Mouse (Mus musculus) retina, embryonic 14.5 days (tissue): ENCODE data around the gene Lrmda.

Experiments
- DNase-seq: peaks from one replicate; pipeline ENCODE4 v3.0.0-alpha.2; 2015; ENCODE audit warnings: low spot score

Gene Lrmda

GRCm38 (mm10) chr14:22413220-22413619 is 393.7 kb downstream of the Lrmda start:
- no peak for DNase-seq

GRCm38 (mm10) chr14:22417706-22418105 is 398.2 kb downstream of the Lrmda start:
- DNase-seq = no peak

DNA sequence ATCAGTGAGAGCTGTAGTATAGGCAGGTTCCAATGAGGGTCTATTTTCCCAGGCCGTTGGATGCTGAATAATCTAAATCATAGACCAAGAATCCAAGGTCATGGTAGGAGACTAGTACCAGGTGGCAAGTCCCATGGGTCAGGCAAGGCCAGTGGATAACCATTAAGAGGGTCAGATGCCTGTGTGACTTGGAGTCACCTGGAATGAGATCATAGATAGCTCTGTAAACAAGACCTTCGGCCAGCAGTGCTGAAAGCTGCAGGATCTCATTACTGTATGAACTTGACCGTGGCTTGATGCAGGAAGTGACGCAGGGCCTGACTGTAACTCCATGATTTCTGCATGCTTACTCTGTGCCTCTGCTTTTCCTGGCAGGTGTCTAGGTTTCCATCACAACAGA is 402.2 kb downstream of the Lrmda start:
- no peak for DNase-seq

DNA sequence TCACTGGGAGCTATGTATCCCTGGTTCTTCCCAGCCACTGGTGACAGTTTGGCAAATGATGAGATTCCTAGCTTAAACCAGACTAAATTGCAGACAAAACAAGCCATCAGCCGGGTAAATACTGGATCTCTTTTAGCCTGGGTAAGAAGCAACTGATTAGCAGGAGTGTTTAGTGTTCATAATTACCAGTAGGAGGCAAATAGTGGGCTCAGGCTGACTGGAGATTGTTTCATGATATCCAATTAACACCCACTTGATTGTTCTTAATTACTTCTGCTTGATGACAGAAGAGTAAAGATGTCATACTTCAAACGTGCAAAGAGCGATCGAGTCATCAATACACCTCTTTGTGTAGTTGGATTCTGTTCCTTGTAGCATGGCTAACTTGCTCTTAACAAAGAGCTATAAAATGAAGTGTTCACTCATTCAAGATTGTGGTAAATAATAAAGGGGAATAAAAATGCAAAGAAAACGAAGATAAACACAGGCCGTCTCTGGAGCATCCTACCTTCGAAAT is 405.6 kb downstream of the Lrmda start:
- DNase-seq = no peak

DNA sequence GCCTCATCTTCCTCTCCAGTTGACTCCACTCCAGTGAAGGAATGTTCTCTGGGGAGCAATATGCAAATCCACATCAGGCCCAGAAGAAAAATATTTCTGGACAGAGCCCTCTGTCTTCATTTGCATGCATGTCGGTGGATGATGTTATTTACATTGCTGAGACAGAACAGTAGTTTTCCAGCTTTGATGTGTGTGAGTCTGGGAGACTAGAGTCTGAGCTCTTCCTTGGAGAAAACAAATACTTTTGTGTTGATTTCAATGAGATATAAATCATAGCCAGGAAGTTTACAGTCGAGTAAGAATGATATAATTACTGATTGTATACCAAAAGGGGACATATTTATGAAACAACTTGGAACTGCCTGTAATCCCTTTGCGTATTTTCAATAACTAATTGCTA is 415.9 kb downstream of the Lrmda start:
- DNase-seq = no peak

DNA sequence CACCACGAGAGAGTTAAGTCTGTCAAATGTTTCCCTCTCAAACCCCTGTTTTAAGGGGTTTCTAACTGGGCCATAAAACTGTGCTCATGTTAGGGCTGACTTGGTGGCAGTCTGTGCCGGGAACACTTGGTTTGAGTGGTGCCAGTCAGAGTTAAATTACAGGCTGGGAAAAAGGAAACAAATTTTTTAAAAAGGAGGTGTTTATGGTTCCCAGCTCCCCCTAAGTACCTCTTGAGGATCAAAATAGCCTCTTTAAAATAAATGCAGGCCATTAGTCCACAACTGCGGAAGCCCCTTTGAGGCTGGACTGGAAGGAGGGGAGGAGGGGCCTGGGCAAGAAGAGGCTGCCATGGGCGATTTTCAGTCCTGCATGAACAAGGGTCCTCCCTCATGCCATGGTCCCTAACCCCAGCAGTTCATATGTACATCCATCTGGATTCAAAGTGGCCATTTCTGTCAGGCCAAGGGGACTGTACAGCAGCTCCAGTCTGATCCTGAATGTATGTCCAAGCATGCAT is 416.4 kb downstream of the Lrmda start:
- DNase-seq = no peak

DNA sequence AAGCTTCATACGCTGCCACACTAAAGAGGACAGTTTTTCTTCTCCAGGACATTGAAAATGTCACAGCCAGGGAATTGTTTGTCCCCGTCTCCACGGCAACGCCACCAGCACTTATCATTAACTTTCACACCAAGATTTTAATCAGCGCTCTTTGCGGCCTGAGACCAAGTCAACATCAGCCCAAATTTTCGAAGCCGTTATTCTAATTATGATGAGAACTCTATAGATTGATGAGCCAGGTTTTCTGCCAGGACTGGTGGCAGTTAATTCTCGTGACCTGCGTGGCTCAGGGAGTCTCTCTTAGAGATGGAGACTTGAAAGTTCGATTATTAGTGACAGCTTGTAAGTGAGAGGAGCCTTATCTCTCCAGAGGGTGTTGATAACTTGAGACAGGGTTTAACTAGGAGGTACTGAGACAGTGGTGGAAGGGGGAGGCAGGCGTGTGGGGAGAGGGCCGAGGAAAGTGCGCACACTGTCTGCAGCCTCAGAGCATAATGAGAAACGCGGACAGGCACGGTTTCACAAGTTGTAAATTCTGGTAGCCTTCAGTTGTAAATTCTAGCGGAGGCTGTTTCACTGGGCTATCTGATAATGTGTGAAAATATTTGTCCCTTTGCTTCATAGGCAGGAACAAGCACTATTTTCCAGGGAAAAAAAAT is 421.0 kb downstream of the Lrmda start:
- DNase-seq = peak; percentile 47

- no peak for DNase-seq
These were observed 422.4 kb downstream of the Lrmda start for GRCm38 (mm10) chr14:22441859-22442447.

DNA sequence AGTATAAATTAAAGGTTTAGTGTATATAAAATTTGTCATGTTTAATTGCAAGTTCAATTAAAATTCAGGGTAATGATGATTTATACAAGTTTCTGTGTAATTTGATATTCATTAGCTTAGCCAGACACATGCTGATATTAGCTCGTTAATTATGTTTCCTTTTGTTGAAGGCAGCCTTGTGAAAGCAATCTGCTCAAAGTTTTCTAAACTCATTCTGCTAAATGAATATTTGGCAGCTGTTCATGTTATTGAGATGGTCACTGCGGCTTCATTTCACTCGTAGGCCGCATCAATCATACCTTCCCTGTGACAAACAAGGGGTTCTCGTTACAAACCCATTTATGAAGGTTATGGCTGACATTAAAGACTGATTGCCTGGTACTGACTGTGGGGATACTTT is 423.2 kb downstream of the Lrmda start:
- peak; percentile 32 for DNase-seq

DNA sequence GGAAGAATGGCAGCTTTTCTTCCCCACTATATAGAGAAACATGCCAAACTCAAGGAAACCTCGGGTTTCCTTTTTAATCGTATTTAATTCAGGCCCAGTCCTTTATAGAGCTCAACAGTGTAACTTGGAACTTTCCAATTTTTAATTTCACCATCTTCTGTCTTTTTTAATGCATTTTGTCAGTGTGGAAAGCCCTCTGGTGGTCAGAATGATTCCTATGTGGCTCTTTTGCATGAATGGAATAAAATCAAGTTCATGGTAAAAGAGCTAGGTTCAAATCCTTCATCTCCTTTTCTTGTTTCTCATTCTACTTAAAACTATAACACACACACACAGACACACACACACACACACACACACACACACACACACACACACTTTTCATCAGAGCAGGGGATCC is 425.0 kb downstream of the Lrmda start:
- DNase-seq = no peak

DNA sequence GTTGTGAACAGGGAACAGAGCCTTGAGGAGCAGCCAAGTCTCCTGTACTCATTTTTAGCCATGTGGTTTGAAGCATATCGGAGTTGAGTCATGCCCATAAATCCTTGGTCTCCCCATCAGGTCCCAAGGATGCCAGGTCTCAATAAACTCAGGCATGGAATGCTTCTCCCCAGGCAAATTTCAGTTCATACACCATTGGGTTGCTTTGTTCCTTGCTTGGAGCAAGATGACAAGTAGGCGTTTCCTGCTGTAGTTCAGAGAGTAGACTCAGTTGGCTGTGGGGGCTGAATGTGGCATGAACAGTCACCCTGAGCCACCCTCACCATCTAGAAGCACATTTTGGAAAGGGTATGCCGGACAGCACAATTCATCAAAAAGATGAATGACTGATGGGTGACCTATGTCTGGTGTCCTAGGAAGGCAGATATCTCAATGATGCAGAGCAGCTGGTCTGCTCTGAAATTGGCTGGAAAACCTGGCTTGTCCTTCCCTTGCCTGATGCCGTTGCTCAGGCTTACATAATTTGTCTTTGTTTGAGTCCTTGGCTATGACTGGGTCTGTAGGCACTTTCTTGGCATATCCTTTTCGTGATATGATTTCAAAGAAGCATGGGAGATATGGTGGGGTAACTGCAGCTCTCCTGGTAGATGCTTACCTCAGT is 425.8 kb downstream of the Lrmda start:
- no peak for DNase-seq

DNA sequence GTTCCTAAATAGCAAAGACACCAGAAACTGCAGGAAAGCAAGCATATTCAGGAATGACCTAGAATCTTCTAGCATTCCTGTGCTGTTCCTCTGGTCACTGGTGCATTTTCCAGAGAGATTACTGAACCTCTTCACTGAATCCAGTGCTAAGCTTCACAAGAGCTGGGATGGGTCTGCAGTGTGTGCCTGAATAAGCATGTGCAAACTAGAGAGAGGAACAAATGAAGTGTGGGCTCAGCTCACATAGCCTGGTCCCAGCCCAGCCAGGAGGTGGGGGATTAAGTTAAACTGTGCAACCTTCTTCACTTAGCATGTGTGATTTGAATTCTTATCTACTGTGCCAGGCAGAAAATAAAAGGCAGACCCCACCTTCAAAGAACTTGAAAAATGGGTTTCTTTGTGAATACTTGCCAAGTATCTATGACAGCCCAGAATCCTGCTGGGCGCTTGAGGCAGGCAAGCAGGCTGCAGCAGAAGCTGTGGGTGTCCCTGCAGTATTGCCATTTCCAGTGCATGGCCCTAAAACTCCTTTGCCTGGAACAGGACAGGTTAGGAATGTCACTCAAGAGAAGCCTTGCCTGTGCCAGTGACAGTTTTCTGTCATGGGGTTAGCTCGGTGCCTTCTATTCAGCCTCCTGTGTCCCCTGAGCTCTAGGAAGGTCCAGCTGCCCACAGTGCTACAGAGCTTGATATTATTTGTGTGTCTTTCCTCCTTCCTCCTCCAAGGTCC is 426.5 kb downstream of the Lrmda start:
- no peak for DNase-seq

- DNase-seq = no peak
These were observed 432.1 kb downstream of the Lrmda start for GRCm38 (mm10) chr14:22451603-22452002.

DNA sequence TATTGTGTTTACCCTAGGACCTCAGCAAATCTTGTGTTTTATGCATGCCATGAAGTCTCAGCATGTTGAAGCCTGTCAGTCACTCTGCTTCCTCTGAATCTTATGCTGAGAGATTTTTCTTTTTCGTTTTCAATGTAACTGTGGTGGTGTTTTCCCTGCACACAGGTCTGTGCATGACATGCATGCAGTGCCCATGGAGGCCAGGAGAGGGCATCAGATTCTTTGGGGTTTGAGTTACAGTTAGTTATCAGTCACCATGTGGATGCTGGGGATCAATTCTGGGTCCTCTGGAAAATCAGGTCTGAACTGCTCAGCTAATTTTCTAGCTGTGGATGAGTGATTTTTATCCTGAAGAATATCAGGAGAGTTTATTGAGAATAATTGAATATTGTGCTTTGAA is 444.8 kb downstream of the Lrmda start:
- no peak for DNase-seq

DNA sequence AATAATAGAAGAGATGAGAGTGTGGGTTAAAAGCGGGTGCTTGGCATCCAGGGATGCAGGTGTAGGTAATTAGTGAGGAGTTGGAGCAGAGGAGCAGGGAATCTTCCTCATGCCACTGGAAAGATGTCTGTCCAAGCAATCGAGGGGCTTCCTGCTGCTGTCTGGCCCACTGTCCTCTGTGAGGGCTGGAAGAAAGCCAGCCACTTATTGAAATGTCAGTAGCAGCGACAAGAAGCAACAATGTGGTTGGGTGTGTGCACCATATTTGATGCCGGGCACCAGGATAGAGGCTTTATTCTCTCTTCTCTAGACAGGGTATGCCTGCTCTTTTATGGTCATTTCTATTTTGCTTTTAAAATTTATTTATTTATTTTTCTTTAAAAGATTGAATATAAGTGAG is 451.5 kb downstream of the Lrmda start:
- DNase-seq = no peak

DNA sequence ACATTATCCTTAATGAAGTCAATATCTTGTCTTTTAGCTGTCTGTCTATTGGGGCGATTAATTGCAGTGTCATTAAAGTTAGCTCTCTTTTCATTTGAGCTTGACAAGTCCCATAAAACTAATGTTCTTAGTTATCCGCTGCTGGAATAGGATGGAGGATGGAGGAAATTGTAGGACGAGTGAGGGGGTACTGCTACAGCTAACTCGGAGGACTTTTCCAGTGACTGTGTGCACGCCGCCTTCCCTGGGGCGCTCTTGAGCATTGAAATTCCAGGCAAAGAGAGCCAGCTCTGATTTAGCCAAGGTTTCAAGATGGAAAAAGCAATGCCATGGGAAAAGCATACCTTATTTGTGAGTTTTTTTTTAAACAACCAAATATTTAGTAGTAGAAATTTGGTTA is 453.9 kb downstream of the Lrmda start:
- no peak for DNase-seq

DNA sequence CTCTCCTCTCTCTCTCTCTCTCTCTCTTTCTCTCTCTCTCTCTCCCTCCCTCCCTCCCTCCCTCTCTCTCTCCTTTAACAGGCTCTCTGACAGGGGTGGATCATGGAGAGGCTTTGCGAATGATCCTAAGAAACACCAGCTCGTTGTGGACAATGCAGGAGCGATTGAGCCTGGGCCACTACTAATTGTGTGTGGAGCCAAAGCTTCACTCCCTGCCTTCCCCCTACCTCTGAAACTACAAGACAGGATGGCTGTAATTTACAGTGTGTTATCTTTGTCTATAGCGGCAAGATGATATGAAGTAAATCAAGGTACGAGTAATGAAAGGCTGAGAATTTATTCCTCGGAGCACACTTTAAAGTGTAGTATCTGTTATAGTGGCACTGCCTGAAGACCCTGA is 454.5 kb downstream of the Lrmda start:
- no peak for DNase-seq

GRCm38 (mm10) chr14:22493326-22493725 is 473.8 kb downstream of the Lrmda start:
- no peak for DNase-seq

GRCm38 (mm10) chr14:22494290-22494689 is 474.8 kb downstream of the Lrmda start:
- peak; percentile 26 for DNase-seq

DNA sequence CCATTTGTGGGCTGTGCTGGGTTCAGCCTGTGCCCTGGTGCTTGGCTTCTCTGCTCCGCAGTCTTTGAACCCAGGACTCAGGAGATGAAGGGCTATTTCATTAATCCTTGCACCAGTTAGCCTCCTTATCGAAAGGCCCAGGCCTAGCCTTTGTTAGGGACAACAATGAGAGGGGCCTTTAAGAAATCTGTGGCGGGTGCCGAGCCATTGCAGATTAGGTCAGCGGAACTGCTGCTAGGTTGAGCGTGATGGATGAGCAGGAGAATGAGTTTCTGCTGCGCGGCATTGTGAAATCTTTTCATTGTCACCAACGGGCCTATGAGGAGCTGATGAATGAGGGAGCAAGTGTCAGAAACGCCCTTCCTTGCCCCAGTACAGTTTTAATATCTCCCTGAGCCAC is 475.4 kb downstream of the Lrmda start:
- peak; percentile 80 for DNase-seq

GRCm38 (mm10) chr14:22495286-22495685 is 475.8 kb downstream of the Lrmda start:
- no peak for DNase-seq

- no peak for DNase-seq
These were observed 478.2 kb downstream of the Lrmda start for GRCm38 (mm10) chr14:22497636-22498131.
